Mouse (Mus musculus) liver, postnatal 0 days (tissue): ENCODE measurements around the gene Fam222a.

ENCODE experiments used
- CTCF ChIP-seq: sonication (generic); IDR thresholded peaks from 2 replicates; pipeline ENCODE4 v1.5.1; 2016; ENCODE audit warnings: antibody characterized with exemption, low read depth
- EP300 ChIP-seq: IDR thresholded peaks from 2 replicates; pipeline ENCODE4 v1.6.1; 2016; ENCODE audit warnings: antibody characterized with exemption, low read depth, mild to moderate bottlenecking

DNA sequence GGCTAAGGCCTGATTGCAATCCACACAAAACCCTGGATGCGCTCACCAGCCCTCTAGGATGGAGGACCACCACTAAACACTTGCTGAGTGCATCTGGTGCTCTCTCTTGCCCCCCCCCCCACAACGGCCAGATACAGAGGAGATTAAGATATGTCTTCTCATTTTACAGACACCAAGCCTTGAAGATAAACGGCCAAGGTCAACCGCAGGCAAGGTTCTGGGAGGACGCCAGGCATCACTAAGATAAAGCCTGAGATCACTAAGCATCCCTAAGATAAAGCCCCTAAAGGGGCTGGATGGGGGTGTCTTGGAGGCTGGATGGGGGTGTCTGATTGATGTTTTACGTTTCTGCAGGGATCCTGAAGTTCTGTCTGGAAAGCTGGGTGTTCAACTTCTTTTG lies 2.1 kb upstream of the Fam222a start:
- no peak for TF ChIP-seq CTCF
- TF ChIP-seq EP300: no peak
